Mouse (Mus musculus) heart, postnatal 0 days (tissue): ENCODE data around the gene Olfr1353.
"Not testable (repeated sequence)": the region's sequence is repeated elsewhere in the genome, so short reads cannot be mapped to it uniquely, and the experiment has no call there.

Experiments used
- CTCF ChIP-seq: IDR thresholded peaks from 2 replicates; pipeline ENCODE4 v1.5.1; 2016; ENCODE audit warnings: antibody characterized with exemption, control low read depth, low read depth
- EP300 ChIP-seq: IDR thresholded peaks from 2 replicates; pipeline ENCODE4 v1.6.1; 2016; ENCODE audit warnings: antibody characterized with exemption, low read depth

DNA sequence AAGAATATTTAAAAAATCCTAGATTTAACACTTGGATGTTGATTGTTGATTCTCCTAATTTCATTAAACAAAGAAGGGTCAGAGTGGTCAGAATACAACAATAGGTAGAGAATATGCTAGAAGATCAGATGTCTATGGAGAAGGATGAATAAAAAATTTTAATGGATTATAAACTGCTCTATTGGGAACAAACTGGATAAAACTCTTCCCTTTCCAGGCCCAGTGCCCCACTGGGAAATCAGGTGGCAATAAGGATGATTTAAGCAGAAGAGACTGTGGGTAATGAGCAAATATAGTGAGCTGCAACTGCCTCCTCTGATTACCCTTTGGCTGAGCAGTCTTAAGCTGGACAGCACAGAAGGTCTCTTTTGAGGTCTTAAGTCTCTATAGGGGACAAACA lies at the start of gene Olfr1353:
- not testable (repeated sequence) for TF ChIP-seq CTCF, EP300
